Comparison of ENCODE assay signal across 9 mouse cellular contexts in the genomic region with DNA sequence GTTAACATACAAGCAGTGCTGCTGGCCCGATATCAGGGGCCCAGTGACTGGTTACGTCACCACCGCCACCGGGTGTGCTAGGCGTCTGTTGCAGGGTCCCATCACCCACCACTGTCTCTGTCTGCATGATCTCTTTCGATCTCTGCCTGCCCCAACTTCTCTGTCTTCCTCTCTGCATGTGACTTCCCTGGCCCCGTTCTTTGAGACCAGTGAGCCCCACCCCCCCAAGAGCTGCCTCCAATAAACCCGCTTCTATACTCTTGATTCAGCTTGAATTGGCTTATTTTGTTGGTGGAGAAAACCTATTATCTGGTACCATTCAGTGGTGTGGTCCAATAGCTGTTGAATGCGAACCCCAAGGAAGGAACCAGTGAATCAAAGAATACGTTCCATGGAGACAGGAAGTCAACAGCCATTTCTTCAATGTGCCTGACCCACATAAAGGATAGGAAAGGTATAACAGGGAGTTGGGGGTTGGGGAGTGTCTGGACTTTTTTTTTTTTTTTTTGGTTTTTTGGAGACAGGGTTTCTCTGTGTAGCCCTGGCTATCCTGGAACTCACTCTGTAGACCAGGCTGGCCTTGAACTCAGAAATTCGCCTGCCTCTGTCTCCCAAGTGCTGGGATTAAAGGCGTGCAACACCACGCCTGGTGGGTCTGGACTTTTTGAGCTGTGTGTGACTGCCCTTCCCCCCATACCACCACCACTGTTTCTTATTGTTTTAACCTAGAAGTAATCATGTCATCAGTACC. TPM values are rescaled to one million over a fixed set of nuclear protein-coding genes. Genes with fewer than 3 reads are reported as not detected.
A peak's percentile ranks its signal among the peaks of the same experiment; 100 is the strongest.
DNase-seq lines count a peak whose midpoint lies in the region; ATAC-seq and TF ChIP-seq lines count a peak whose summit lies in the region.
"Had no signal": no experiment of that assay in that cellular context is flagged by ENCODE, and none has a peak within 500 bp of the region (broad histone marks: within the 10 kb centered on the region; RNA-seq: fewer than 3 reads in every experiment).

No protein-coding gene starts in this region.

- WGBS in heart, embryonic 10.5 days = 81% methylated on average over 13 of the region's 13 CpGs
- WGBS in neural tube, embryonic 12.5 days = 68% methylated on average over 13 of the region's 13 CpGs
- WGBS in neural tube, embryonic 15.5 days = 63% methylated on average over 13 of the region's 13 CpGs
- 42% methylated on average over 13 of the region's 13 CpGs for WGBS in liver, embryonic 13.5 days (ENCODE audit: insufficient replicate concordance)

- no peak for TF ChIP-seq CTCF in gastrocnemius, adult 2 months (IDR thresholded peaks at IDR 0.05)

- no peak for DNase-seq in heart, embryonic 10.5 days (ENCODE audit: low spot score)
- DNase-seq in heart, adult 18-20 months = no peak
- DNase-seq in liver, embryonic 13.5 days = no peak
- peak; percentile 21 to 28 for DNase-seq in thymus, postnatal 36 days
- DNase-seq in layer of hippocampus, postnatal 36 days = no peak
- DNase-seq in gastrocnemius, adult 2 months = no peak
- DNase-seq: cerebellum, adult 8-10 months had no signal

- H3K9me3 ChIP-seq in heart, embryonic 10.5 days = no peaks in the 10 kb centered on the region
- no peaks in the 10 kb centered on the region for H3K9me3 ChIP-seq in neural tube, embryonic 12.5 days
- H3K9me3 ChIP-seq in neural tube, embryonic 15.5 days (replicated peaks) = no peaks in the 10 kb centered on the region
- H3K9me3 ChIP-seq in liver, embryonic 13.5 days (replicated peaks) = no peaks in the 10 kb centered on the region

- intact Hi-C loops in gastrocnemius, adult 2 months (cut with DNase I) = no loop called here

- H3K27me3 ChIP-seq in heart, embryonic 10.5 days (ENCODE audit: insufficient read depth, poor library complexity, severe bottlenecking) = no peaks in the 10 kb centered on the region
- H3K27me3 ChIP-seq in neural tube, embryonic 12.5 days (replicated peaks) = no peaks in the 10 kb centered on the region
- no peaks in the 10 kb centered on the region for H3K27me3 ChIP-seq in neural tube, embryonic 15.5 days (replicated peaks)
- no peaks in the 10 kb centered on the region; the same call in 1 of the 2 replicates for H3K27me3 ChIP-seq in liver, embryonic 13.5 days

- H3K4me2 ChIP-seq in neural tube, embryonic 12.5 days (replicated peaks) = peak overlapping the region; percentile 59
- no peak overlapping the region for H3K4me2 ChIP-seq in neural tube, embryonic 15.5 days
- H3K4me2 ChIP-seq in liver, embryonic 13.5 days = peak overlapping the region; percentile 26

- H3K4me3 ChIP-seq in heart, embryonic 10.5 days = no peak overlapping the region
- H3K4me3 ChIP-seq in neural tube, embryonic 12.5 days = no peak overlapping the region
- H3K4me3 ChIP-seq in neural tube, embryonic 15.5 days (replicated peaks) = no peak overlapping the region
- no peak overlapping the region for H3K4me3 ChIP-seq in liver, embryonic 13.5 days (replicated peaks)
- no peak overlapping the region for H3K4me3 ChIP-seq in gastrocnemius, adult 2 months

- H3K9ac ChIP-seq in neural tube, embryonic 12.5 days = no peak overlapping the region
- H3K9ac ChIP-seq in neural tube, embryonic 15.5 days (replicated peaks) = no peak overlapping the region
- no peak overlapping the region for H3K9ac ChIP-seq in liver, embryonic 13.5 days

- ATAC-seq in neural tube, embryonic 12.5 days (ENCODE audit: low FRiP score, low read depth) = no peak
- no peak for ATAC-seq in neural tube, embryonic 15.5 days (ENCODE audit: low FRiP score)
- no peak for ATAC-seq in liver, embryonic 13.5 days (ENCODE audit: low read depth)

- H3K36me3 ChIP-seq in heart, embryonic 10.5 days = peaks cover 1% of the 10 kb centered on the region; the same call in 1 of the 2 replicates
- no peaks in the 10 kb centered on the region for H3K36me3 ChIP-seq in neural tube, embryonic 12.5 days
- H3K36me3 ChIP-seq in neural tube, embryonic 15.5 days = no peaks in the 10 kb centered on the region
- no peaks in the 10 kb centered on the region for H3K36me3 ChIP-seq in liver, embryonic 13.5 days

- H3K4me1 ChIP-seq in heart, embryonic 10.5 days = peaks cover 62% of the 10 kb centered on the region
- peaks cover 62% of the 10 kb centered on the region for H3K4me1 ChIP-seq in neural tube, embryonic 12.5 days
- peaks cover 33% of the 10 kb centered on the region for H3K4me1 ChIP-seq in neural tube, embryonic 15.5 days
- peaks cover 49% of the 10 kb centered on the region for H3K4me1 ChIP-seq in liver, embryonic 13.5 days (replicated peaks)

- 0 out of 2 replicates have a peak overlapping the region, but pooled peaks have one; percentile 3 for H3K27ac ChIP-seq in heart, embryonic 10.5 days
- 0 out of 2 replicates have a peak overlapping the region, but pooled peaks have one; percentile 97 for H3K27ac ChIP-seq in neural tube, embryonic 12.5 days
- H3K27ac ChIP-seq in neural tube, embryonic 15.5 days (replicated peaks) = no peak overlapping the region
- H3K27ac ChIP-seq in liver, embryonic 13.5 days = no peak overlapping the region
- no peak overlapping the region for H3K27ac ChIP-seq in gastrocnemius, adult 2 months

RNA-seq across cellular contexts. Expression of a gene that starts 35.9 kb away (rescaled TPM):
- 30.4 and 45.4 TPM in 2 replicates for polyA plus RNA-seq in heart, embryonic 10.5 days (2016; fragmentation: Nextera tagmentation; extraction: Ambion mirVana)
- 10 to 100 TPM; 19.1 to 23.8 TPM for total RNA-seq in heart, adult 18-20 months (2021)
- 95.8 TPM in 2 replicates for polyA plus RNA-seq in neural tube, embryonic 12.5 days (2016; fragmentation: Nextera tagmentation; extraction: Ambion mirVana)
- 58.1 and 58.6 TPM in 2 replicates for polyA plus RNA-seq in neural tube, embryonic 15.5 days (2015; fragmentation: Nextera tagmentation; extraction: Ambion mirVana)
- 17.3 and 18.4 TPM in 2 replicates for polyA plus RNA-seq in liver, embryonic 13.5 days (2015; fragmentation: Nextera tagmentation; extraction: Ambion mirVana)
- 10 to 100 TPM; 34.5 to 38.0 TPM for total RNA-seq in layer of hippocampus, postnatal 36 days (2021)
- 1 to 10 TPM; 5.2 to 9.1 TPM for total RNA-seq in gastrocnemius, adult 2 months (2021)

Comparison
In these comparisons a context has a peak if more than half of its experiments do, and no peak if none do; other contexts are left out.
1. H3K27ac ChIP-seq: peak in heart, embryonic 10.5 days (single experiment) and neural tube, embryonic 12.5 days (single experiment); none in neural tube, embryonic 15.5 days (single experiment), liver, embryonic 13.5 days (single experiment) and gastrocnemius, adult 2 months (single experiment).
2. DNase-seq: peak in thymus, postnatal 36 days (2 of 2); none in heart, embryonic 10.5 days (single experiment), heart, adult 18-20 months (0 of 2), liver, embryonic 13.5 days (single experiment), layer of hippocampus, postnatal 36 days (0 of 2) and gastrocnemius, adult 2 months (single experiment).